Mouse (Mus musculus): Measurements from ENCODE around the gene Lsm12. TPM values are rescaled to one million over a fixed set of nuclear protein-coding genes. Genes with fewer than 3 reads are reported as not detected.

The Lsm12 gene
- polyA plus RNA-seq, 2 experiments = 40.0 to 83.8 TPM

- peaks cover 98% of the 10 kb centered on the region for H3K36me3 ChIP-seq (ENCODE audit: control insufficient read depth, insufficient read depth, low read length)
- no peak for ATAC-seq (ENCODE audit: low FRiP score, low read depth)
- H3K4me3 ChIP-seq (replicated peaks; ENCODE audit: low read length) = no peak overlapping the region
- H3K27ac ChIP-seq (replicated peaks; ENCODE audit: low read depth, low read length) = no peak overlapping the region
- 85% methylated on average over 12 of the region's 12 CpGs for WGBS
- H3K4me2 ChIP-seq (replicated peaks; ENCODE audit: low read depth, low read length, severe bottlenecking) = no peak overlapping the region
- TF ChIP-seq POLR2A (IDR thresholded peaks at IDR 0.05; ENCODE audit: borderline replicate concordance, extremely low read depth, insufficient read depth, insufficient read length) = no peak
- H3K9ac ChIP-seq (ENCODE audit: low read depth, low read length, severe bottlenecking) = no peak overlapping the region
- no peaks in the 10 kb centered on the region for H3K4me1 ChIP-seq (ENCODE audit: control insufficient read depth, insufficient read depth, low read length)
- H3K27me3 ChIP-seq (ENCODE audit: control insufficient read depth, insufficient read depth, low read length) = no peaks in the 10 kb centered on the region
- no peaks in the 10 kb centered on the region for H3K9me3 ChIP-seq (ENCODE audit: control insufficient read depth, low read length)
- no peak for DNase-seq (ENCODE audit: low spot score)
Observed at GRCm38 (mm10) chr11:102201408-102201821, 16.3 kb upstream of the Lsm12 start.

GRCm38 (mm10) chr11:102199856-102200255, 14.8 kb upstream of the Lsm12 start:
- Histone ChIP-seq H3K36me3 (ENCODE audit: control insufficient read depth, insufficient read depth, low read length) (peaks cover 98% of the 10 kb centered on the region), H3K27ac (replicated peaks; ENCODE audit: low read depth, low read length) (no peak overlapping the region), H3K27me3 (ENCODE audit: control insufficient read depth, insufficient read depth, low read length) (no peaks in the 10 kb centered on the region), H3K4me1 (ENCODE audit: control insufficient read depth, insufficient read depth, low read length) (no peaks in the 10 kb centered on the region), H3K4me2 (replicated peaks; ENCODE audit: low read depth, low read length, severe bottlenecking) (no peak overlapping the region), H3K9ac (ENCODE audit: low read depth, low read length, severe bottlenecking) (no peak overlapping the region), H3K9me3 (ENCODE audit: control insufficient read depth, low read length) (no peaks in the 10 kb centered on the region), H3K4me3 (replicated peaks; ENCODE audit: low read length) (no peak overlapping the region)
- no peak for DNase-seq (ENCODE audit: low spot score)
- no peak for TF ChIP-seq POLR2A (IDR thresholded peaks at IDR 0.05; ENCODE audit: borderline replicate concordance, extremely low read depth, insufficient read depth, insufficient read length)
- 35% methylated on average over 9 of the region's 9 CpGs for WGBS
- ATAC-seq (ENCODE audit: low FRiP score, low read depth) = no peak

- Histone ChIP-seq H3K9me3 (ENCODE audit: control insufficient read depth, low read length) (no peaks in the 10 kb centered on the region), H3K4me1 (ENCODE audit: control insufficient read depth, insufficient read depth, low read length) (no peaks in the 10 kb centered on the region), H3K27ac (replicated peaks; ENCODE audit: low read depth, low read length) (no peak overlapping the region), H3K36me3 (ENCODE audit: control insufficient read depth, insufficient read depth, low read length) (peaks cover 98% of the 10 kb centered on the region), H3K9ac (ENCODE audit: low read depth, low read length, severe bottlenecking) (no peak overlapping the region), H3K4me2 (replicated peaks; ENCODE audit: low read depth, low read length, severe bottlenecking) (no peak overlapping the region), H3K27me3 (ENCODE audit: control insufficient read depth, insufficient read depth, low read length) (no peaks in the 10 kb centered on the region), H3K4me3 (replicated peaks; ENCODE audit: low read length) (no peak overlapping the region)
- DNase-seq (ENCODE audit: low spot score) = no peak
- WGBS = 68% methylated on average over 5 of the region's 6 CpGs
- TF ChIP-seq POLR2A (IDR thresholded peaks at IDR 0.05; ENCODE audit: borderline replicate concordance, extremely low read depth, insufficient read depth, insufficient read length) = no peak
- ATAC-seq (ENCODE audit: low FRiP score, low read depth) = no peak
Observed at GRCm38 (mm10) chr11:102198245-102198644, 13.1 kb upstream of the Lsm12 start.

GRCm38 (mm10) chr11:102196018-102196797, 11.1 kb upstream of the Lsm12 start:
- Histone ChIP-seq H3K4me1 (ENCODE audit: control insufficient read depth, insufficient read depth, low read length) (0 out of 2 replicates have a peak, but pooled peaks cover under 1% of the 10 kb centered on the region), H3K36me3 (ENCODE audit: control insufficient read depth, insufficient read depth, low read length) (peaks cover 82% of the 10 kb centered on the region), H3K4me2 (replicated peaks; ENCODE audit: low read depth, low read length, severe bottlenecking) (no peak overlapping the region), H3K27ac (replicated peaks; ENCODE audit: low read depth, low read length) (no peak overlapping the region), H3K9me3 (ENCODE audit: control insufficient read depth, low read length) (no peaks in the 10 kb centered on the region), H3K4me3 (replicated peaks; ENCODE audit: low read length) (no peak overlapping the region), H3K9ac (ENCODE audit: low read depth, low read length, severe bottlenecking) (no peak overlapping the region), H3K27me3 (ENCODE audit: control insufficient read depth, insufficient read depth, low read length) (no peaks in the 10 kb centered on the region)
- no peak for TF ChIP-seq POLR2A (IDR thresholded peaks at IDR 0.05; ENCODE audit: borderline replicate concordance, extremely low read depth, insufficient read depth, insufficient read length)
- DNase-seq (ENCODE audit: low spot score) (no peak), ATAC-seq (ENCODE audit: low FRiP score, low read depth) (no peak)
- WGBS = 83% methylated on average over 21 of the region's 21 CpGs

GRCm38 (mm10) chr11:102193657-102194440, 8.8 kb upstream of the Lsm12 start:
- H3K27ac ChIP-seq (replicated peaks; ENCODE audit: low read depth, low read length) = no peak overlapping the region
- H3K4me2 ChIP-seq (replicated peaks; ENCODE audit: low read depth, low read length, severe bottlenecking) = no peak overlapping the region
- ATAC-seq (ENCODE audit: low FRiP score, low read depth) (no peak), DNase-seq (ENCODE audit: low spot score) (no peak)
- whole genome bisulfite sequencing = 80% methylated on average over 9 of the region's 9 CpGs
- H3K4me3 ChIP-seq (replicated peaks; ENCODE audit: low read length) = no peak overlapping the region
- no peaks in the 10 kb centered on the region for H3K9me3 ChIP-seq (ENCODE audit: control insufficient read depth, low read length)
- no peaks in the 10 kb centered on the region for H3K27me3 ChIP-seq (ENCODE audit: control insufficient read depth, insufficient read depth, low read length)
- H3K9ac ChIP-seq (ENCODE audit: low read depth, low read length, severe bottlenecking) = no peak overlapping the region
- peaks cover 11% of the 10 kb centered on the region for H3K4me1 ChIP-seq (ENCODE audit: control insufficient read depth, insufficient read depth, low read length)
- TF ChIP-seq POLR2A (IDR thresholded peaks at IDR 0.05; ENCODE audit: borderline replicate concordance, extremely low read depth, insufficient read depth, insufficient read length) = no peak
- peaks cover 58% of the 10 kb centered on the region for H3K36me3 ChIP-seq (ENCODE audit: control insufficient read depth, insufficient read depth, low read length)
